Mouse (Mus musculus) small intestine, adult 2 months (tissue): ENCODE data around the gene Nf1.

Source experiments
- CTCF ChIP-seq: fragments of 200-500 bp; IDR thresholded peaks from 2 replicates; pipeline ENCODE4 v1.5.1; 2012; ENCODE audit warnings: low read depth, mild to moderate bottlenecking, control low read depth, inconsistent platforms, low read length, moderate library complexity, mixed read lengths; ENCODE audit not compliant: insufficient replicate concordance, insufficient read length; ENCODE audit errors: extremely low read depth
- POLR2A ChIP-seq: fragments of 200-500 bp; IDR thresholded peaks from 2 replicates; pipeline ENCODE4 v1.6.1; 2012; ENCODE audit warnings: low read depth, mild to moderate bottlenecking, control low read depth, inconsistent platforms, low read length, moderate library complexity

- TF ChIP-seq CTCF (no peak), POLR2A (no peak)
Measured at GRCm38 (mm10) chr11:79614880-79615279, 275.4 kb downstream of the Nf1 start.
